In genomic region chr4:58943420-58944205, GRCm38 (mm10) we compare ENCODE assay signal across 8 mouse cellular contexts. TPM values are rescaled to one million over a fixed set of nuclear protein-coding genes. Genes with fewer than 3 reads are reported as not detected.
DNase-seq lines count a peak whose midpoint lies in the region; ATAC-seq and TF ChIP-seq lines count a peak whose summit lies in the region.

TSS of gene Zkscan16 (plus strand) at chr4:58943628.

- TF ChIP-seq CTCF in Patski (IDR thresholded peaks at IDR 0.05), result no peak
- TF ChIP-seq CTCF in thymus, adult 2 months (IDR thresholded peaks at IDR 0.05; ENCODE audit: borderline replicate concordance, control insufficient read depth, extremely low read depth, insufficient read depth, low read length, poor library complexity), result 0 out of 2 replicates have a peak, but pooled peaks have one; percentile 31

- peaks cover 3% of the 10 kb centered on the region for H3K27me3 ChIP-seq in Patski
- 0 out of 2 replicates have a peak, but pooled peaks cover 6% of the 10 kb centered on the region for H3K27me3 ChIP-seq in hindbrain, embryonic 13.5 days
- no peaks in the 10 kb centered on the region for H3K27me3 ChIP-seq in lung, embryonic 16.5 days (ENCODE audit: control insufficient read depth, insufficient read depth, low read depth, low read length)
- no peaks in the 10 kb centered on the region; the same call in 1 of the 2 replicates for H3K27me3 ChIP-seq in thymus, adult 2 months (ENCODE audit: control insufficient read depth, insufficient read depth, low read length)

- POLR2A ChIA-PET in Patski (lab: Charles Lee), result no interaction called here

- in situ Hi-C loops in Patski (cut with MboI; ENCODE audit: low pct_unique_long_range_greater_than_20kb), result no loop called here

- no peaks in the 10 kb centered on the region for H3K36me3 ChIP-seq in hindbrain, embryonic 13.5 days
- no peaks in the 10 kb centered on the region for H3K36me3 ChIP-seq in lung, embryonic 16.5 days (ENCODE audit: control insufficient read depth, insufficient read depth, low read length)
- H3K36me3 ChIP-seq in thymus, adult 2 months (ENCODE audit: control insufficient read depth, insufficient read depth, low read length), result no peaks in the 10 kb centered on the region

- TF ChIP-seq POLR2A in thymus, adult 2 months (IDR thresholded peaks at IDR 0.05; ENCODE audit: control insufficient read depth, extremely low read depth, insufficient read depth, low read length, poor library complexity), result no peak

- CTCF ChIA-PET in Patski (lab: Charles Lee), result interaction anchor here (1.0 kb wide), 1 partner anchor 56 kb away, joined by 3 read pairs; no protein-coding TSS in a partner anchor

- peaks cover 14% of the 10 kb centered on the region for H3K4me1 ChIP-seq in hindbrain, embryonic 13.5 days (replicated peaks)
- no peaks in the 10 kb centered on the region; the same call in 1 of the 2 replicates for H3K4me1 ChIP-seq in lung, embryonic 16.5 days (replicated peaks; ENCODE audit: control insufficient read depth, insufficient read depth, low read length)
- H3K4me1 ChIP-seq in thymus, adult 2 months (replicated peaks; ENCODE audit: control insufficient read depth, insufficient read depth, low read length), result peaks cover 14% of the 10 kb centered on the region

- H3K4me2 ChIP-seq in hindbrain, embryonic 13.5 days, result peak within 1 kb of the TSS; percentile 82
- H3K4me2 ChIP-seq in lung, embryonic 16.5 days (ENCODE audit: low read depth, low read length), result peak within 1 kb of the TSS; percentile 93

- peak within 1 kb of the TSS; percentile 74 for H3K9ac ChIP-seq in hindbrain, embryonic 13.5 days
- peak within 1 kb of the TSS; percentile 73 for H3K9ac ChIP-seq in lung, embryonic 16.5 days (ENCODE audit: low read length)

- WGBS in hindbrain, embryonic 13.5 days, result under 1% methylated on average over 50 of the region's 50 CpGs
- WGBS in lung, embryonic 16.5 days, result under 1% methylated on average over 50 of the region's 50 CpGs
- WGBS in thymus, adult 2 months, result 3% methylated on average over 50 of the region's 50 CpGs

- peak within 1 kb of the TSS; percentile 45 for H3K27ac ChIP-seq in hindbrain, embryonic 13.5 days
- H3K27ac ChIP-seq in lung, embryonic 16.5 days (ENCODE audit: low read length), result no peak within 1 kb of the TSS
- no peak within 1 kb of the TSS for H3K27ac ChIP-seq in thymus, adult 2 months (ENCODE audit: control insufficient read depth, insufficient read depth, low read length)

- ATAC-seq in Patski, result no peak
- peak; percentile 93 for ATAC-seq in hindbrain, embryonic 13.5 days (ENCODE audit: low FRiP score)
- ATAC-seq in lung, embryonic 16.5 days (ENCODE audit: low read depth), result peak; percentile 88

- peak; percentile 7 for DNase-seq in Patski (ENCODE audit: low read depth, low spot score)
- peak; percentile 92 to 94 for DNase-seq in cerebellum, postnatal 10 days
- peak; percentile 84 to 91 for DNase-seq in frontal cortex, postnatal 25 days (ENCODE audit: low spot score in 2 of 2)
- peak; percentile 91 to 93 for DNase-seq in layer of hippocampus, postnatal 10 days (ENCODE audit: low spot score in 2 of 2)
- DNase-seq in ovary, postnatal 10 days (ENCODE audit: low spot score), result peak; percentile 74
- peak; percentile 48 for DNase-seq in thymus, adult 2 months

- H3K9me3 ChIP-seq in hindbrain, embryonic 13.5 days, result no peaks in the 10 kb centered on the region
- H3K9me3 ChIP-seq in lung, embryonic 16.5 days (ENCODE audit: control insufficient read depth, low read length), result no peaks in the 10 kb centered on the region

- peak within 1 kb of the TSS; percentile 57 for H3K4me3 ChIP-seq in hindbrain, embryonic 13.5 days
- H3K4me3 ChIP-seq in lung, embryonic 16.5 days (ENCODE audit: low read length), result peak within 1 kb of the TSS; percentile 79
- H3K4me3 ChIP-seq in thymus, adult 2 months (ENCODE audit: control insufficient read depth, insufficient read depth, low read length), result peak within 1 kb of the TSS; percentile 54

RNA-seq across cellular contexts. Expression of gene Zkscan16, which starts in this region (rescaled TPM):
- 0.44 TPM for polyA plus RNA-seq in Patski (2021)
- polyA plus RNA-seq in hindbrain, embryonic 13.5 days (2015; fragmentation: Nextera tagmentation; extraction: Ambion mirVana), result 0.52 and 1.1 TPM in 2 replicates
- total RNA-seq in layer of hippocampus, postnatal 10 days (2021), result 10 to 100 TPM; 22.5 to 26.9 TPM
- polyA plus RNA-seq in lung, embryonic 16.5 days (2015; fragmentation: Nextera tagmentation; extraction: Ambion mirVana), result 0.16 and 0.30 TPM in 2 replicates
- polyA plus RNA-seq in thymus, adult 2 months (2012; rRNA removed), result 0.04 TPM in 1 of 2 replicates, not detected in the other

Comparison
In these comparisons a context has a peak if more than half of its experiments do, and no peak if none do; other contexts are left out.
1. Peak in DNase-seq in Patski; RNA of the gene not detected or under 1 TPM.
2. Peak in ATAC-seq, H3K4me3 ChIP-seq, H3K9ac ChIP-seq and H3K4me2 ChIP-seq in lung, embryonic 16.5 days; RNA of the gene not detected or under 1 TPM.
3. Peak in DNase-seq and H3K4me3 ChIP-seq in thymus, adult 2 months; RNA of the gene not detected or under 1 TPM.
4. DNase-seq: peak in every context shown above with its lines; median percentile 93 in cerebellum, postnatal 10 days; 92 in layer of hippocampus, postnatal 10 days; 88 in frontal cortex, postnatal 25 days; 74 in ovary, postnatal 10 days; 48 in thymus, adult 2 months; 7 in Patski.